Mouse (Mus musculus) brain, embryonic 18.5 days (tissue): Measurements from ENCODE around the gene Hspa4l.
"Not testable (repeated sequence)": the region's sequence is repeated elsewhere in the genome, so short reads cannot be mapped to it uniquely, and the experiment has no call there.

Experiments used
- DNase-seq: peaks from one replicate; pipeline ENCODE4 v3.0.0-alpha.2; 2012; ENCODE audit warnings: low read depth, low spot score

Hspa4l gene

GRCm38 (mm10) chr3:40813275-40813674 lies 69.0 kb downstream of the Hspa4l start:
- DNase-seq = no peak

GRCm38 (mm10) chr3:40845521-40845920 lies 101.2 kb downstream of the Hspa4l start:
- not testable (repeated sequence) for DNase-seq
